Mouse (Mus musculus): ENCODE measurements around the gene Kdm1b.
A peak's percentile ranks its signal among the peaks of the same experiment; 100 is the strongest.

The Kdm1b gene

DNA sequence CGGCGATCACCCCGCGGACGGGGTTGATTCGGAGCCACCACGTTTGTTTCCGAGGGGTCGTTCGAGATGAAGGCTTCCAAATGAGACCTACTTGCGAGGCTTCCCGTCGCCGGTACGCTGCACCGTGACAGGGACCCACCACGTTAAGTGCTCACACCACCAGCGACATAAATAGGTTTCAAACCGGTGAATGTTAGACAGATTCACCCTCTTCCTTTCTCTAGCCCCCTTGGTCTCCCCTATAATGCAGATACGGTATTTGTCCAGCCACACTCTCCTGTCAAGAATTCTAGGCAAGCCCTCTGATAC, 63.2 kb downstream of the Kdm1b start:
- no peak for DNase-seq (ENCODE audit: low read depth, low spot score)

DNA sequence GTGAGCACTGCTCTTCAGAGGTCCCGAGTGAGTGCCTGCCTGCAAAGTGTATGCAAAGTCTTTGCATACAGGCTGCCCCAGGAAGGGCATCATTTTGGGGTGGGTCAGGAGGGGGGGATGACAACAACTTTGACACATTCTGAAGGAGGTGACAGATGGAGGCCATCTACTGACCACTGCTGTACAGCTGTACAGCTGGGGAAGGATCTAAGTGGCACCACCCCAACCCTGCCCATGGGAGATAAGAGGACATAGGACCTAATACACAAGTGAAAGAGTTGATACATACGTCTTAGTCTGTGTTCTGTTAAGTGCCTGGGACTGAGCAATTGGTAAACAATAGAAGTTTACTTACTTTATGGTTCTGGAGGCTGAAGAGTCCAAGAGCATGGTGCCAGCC, 65.9 kb downstream of the Kdm1b start:
- no peak for DNase-seq (ENCODE audit: low read depth, low spot score)

- no peak for DNase-seq (ENCODE audit: low read depth, low spot score)
These were observed 67.9 kb downstream of the Kdm1b start for GRCm38 (mm10) chr13:47111185-47111584.

DNA sequence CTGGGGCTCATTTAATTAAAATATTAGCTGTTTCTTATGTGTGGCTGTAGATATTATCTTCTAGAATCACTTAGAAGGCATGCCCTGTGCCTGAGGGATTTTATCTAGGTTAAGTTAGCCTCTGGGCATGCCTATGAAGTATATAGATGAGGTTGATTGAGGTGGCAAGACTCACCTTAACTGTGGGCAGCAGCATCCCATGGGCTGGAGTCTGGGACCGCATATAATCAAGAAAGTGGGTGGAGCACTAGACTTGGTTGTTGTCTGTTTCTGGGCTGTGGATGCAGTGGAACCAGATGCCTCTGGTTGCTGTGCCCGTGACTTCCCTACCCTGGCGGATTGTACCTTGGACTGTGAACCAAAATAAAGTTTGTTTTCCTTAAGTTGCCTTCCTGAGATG, 68.8 kb downstream of the Kdm1b start:
- DNase-seq (ENCODE audit: low read depth, low spot score), result no peak

- DNase-seq (ENCODE audit: low read depth, low spot score), result no peak
These were observed 69.6 kb downstream of the Kdm1b start for GRCm38 (mm10) chr13:47112924-47113323.

- no peak for DNase-seq (ENCODE audit: low read depth, low spot score)
These were observed 72.7 kb downstream of the Kdm1b start for GRCm38 (mm10) chr13:47116000-47116399.

DNA sequence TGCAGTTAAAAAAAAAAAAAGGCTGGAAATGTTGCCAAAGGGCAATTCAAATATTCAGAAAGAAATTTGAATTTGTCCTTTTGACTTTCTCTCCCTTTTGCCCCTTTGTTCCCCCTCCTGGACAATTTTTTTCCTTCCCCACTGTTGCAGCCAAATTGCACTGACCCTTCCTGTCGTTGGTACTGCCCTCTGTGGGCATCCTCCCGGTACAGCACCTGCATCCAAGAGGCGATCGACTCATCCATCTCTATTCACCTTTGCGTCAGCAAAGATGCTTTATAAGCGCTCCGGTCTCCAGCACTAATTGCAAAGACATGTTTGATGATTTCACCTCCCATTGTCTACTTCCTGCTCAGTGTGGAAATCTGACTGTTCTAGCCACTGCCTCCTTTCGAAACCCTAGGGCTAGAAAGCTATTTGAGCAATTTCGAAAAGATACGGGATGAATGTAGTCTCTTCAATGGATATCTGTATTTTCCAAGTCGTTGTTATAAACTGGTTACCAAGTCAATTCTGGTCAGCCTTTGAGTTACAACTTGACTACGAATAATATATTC, 78.1 kb downstream of the Kdm1b start:
- DNase-seq (ENCODE audit: low read depth, low spot score), result peak; percentile 53

DNA sequence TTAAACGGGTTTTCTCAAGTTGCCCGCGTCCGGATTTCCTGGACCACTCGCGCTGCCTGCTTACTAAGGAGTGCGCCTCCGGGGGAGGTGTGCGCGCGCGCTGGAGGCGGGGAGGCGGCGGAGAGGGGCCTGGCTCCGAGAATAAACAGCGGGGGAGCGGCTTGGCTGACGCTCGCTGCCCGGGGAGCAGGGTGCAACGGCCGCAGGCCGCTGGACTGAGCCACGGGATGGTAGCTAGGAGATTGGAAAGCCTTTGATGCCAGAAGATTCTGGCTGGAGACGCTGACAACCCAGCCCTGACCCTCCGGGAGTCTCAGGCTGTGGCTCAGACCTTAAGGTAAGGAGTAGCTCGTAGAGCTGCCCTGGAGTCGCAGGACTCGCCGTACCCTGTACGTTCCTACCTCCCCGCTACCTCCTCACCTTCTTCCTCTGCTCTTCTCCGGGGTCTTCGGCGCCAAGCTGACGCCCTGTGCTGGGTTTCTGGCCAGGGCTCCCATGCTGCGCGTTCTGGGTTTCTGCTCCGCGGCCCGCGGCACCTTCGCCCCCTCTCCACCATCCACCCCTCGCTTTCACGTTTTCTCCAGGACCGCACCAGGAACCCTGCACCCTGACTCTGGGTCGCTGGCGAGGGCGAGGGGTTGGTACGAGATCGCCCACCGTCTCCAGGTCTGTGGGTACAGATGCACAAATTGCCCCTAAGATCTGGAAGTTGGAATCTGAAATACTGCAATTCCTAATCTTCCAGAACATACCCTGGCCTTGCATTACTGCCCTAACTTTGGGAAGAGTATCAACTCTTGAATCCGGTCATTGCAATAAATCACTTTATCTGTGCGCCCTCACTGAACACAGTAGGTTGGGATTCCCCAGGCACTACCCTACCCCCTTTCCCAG, 79.5 kb downstream of the Kdm1b start, which contains the start of gene Rnf144b:
Gene Rnf144b (plus strand): TSS at position 120 of the 894 bp plus-strand sequence.
- peak; percentile 60 for DNase-seq (ENCODE audit: low read depth, low spot score)

DNA sequence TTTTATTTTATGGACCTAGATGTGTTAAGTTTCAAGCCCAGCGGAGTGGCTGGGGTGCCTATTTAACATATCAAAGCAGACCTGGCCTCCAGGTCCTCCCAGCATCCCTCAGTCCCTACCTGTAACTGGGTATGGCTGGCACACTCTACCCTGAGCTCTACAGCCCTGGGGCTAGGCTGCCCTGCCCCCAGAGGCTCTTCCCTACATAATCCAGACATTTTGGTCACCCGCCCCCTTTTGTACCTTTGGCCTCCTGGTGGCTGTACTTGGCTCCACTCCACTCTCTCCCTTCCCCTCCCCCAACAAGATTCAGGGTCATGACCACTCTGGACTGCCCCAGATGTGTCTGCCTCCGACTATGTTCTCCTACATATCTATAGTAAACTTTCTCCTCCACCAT, 81.2 kb downstream of the Kdm1b start:
- no peak for DNase-seq (ENCODE audit: low read depth, low spot score)

GRCm38 (mm10) chr13:47124986-47125385, 81.7 kb downstream of the Kdm1b start:
- no peak for DNase-seq (ENCODE audit: low read depth, low spot score)

DNA sequence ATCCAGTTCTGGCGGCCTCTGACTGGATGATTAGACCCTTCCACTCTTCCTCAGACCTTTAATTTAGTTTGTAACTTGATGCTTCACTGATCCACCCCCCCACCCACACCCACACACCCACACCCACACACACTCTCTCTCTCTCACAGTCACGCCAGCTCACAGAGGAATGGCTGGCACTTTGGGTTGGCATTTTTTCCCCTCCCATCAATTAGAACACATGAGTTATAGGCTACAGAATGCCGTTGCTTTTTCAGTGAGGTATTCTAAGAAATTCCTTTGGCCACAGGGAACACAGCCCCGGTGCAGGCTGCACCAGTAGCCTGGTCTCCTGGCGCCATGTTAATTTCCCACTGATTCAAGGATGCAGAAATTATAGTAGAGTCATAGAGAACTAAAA, 82.3 kb downstream of the Kdm1b start:
- DNase-seq (ENCODE audit: low read depth, low spot score), result no peak

DNA sequence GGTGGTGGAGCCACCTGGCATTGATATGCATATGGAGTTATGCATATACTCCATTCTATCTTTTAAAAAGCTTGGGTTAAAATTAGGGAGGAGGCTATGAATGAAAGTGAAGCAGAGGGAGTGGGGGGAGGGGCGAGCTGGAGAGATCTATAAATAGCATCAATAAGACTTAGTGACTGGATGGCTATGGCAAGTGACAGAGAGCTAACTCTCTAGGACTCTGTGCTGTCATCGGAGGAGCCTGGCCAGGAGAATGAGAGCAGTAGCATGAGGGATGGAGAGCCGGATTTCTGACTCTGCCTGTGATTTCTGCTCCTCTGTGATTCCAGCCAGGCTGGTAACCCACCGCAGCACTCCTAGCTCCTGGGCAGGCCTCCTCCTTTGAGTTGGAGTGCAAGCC, 85.8 kb downstream of the Kdm1b start:
- no peak for DNase-seq (ENCODE audit: low read depth, low spot score)

DNA sequence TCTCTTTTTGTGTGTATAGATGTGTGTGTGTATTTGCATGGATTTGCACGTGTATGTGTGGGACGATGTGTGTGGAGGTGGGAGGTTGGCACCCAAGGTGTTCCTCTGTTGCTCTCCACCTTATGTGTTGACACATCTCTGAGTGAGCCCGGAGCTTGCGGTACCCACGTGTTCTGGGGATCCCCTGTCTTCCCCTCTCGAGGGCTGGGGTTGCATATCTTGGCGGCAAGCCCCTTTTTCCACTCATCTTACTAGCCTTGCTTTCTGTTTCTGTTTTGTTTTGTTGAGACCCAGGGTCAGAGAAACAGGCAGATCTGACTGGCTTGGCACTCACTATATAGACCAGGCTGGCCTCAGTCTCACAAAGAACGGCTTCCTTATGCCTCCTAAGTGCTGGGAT, 89.8 kb downstream of the Kdm1b start:
- DNase-seq (ENCODE audit: low read depth, low spot score), result no peak

- DNase-seq (ENCODE audit: low read depth, low spot score), result peak; percentile 83
These were observed 91.5 kb downstream of the Kdm1b start for GRCm38 (mm10) chr13:47134836-47135235.
